Mouse (Mus musculus): Measurements from ENCODE around the gene Gm10803.

Gene Gm10803

GRCm38 (mm10) chr2:93592164-93592790, 31.9 kb downstream of the Gm10803 start:
- no peak for DNase-seq (ENCODE audit: low read depth, low spot score)

DNA sequence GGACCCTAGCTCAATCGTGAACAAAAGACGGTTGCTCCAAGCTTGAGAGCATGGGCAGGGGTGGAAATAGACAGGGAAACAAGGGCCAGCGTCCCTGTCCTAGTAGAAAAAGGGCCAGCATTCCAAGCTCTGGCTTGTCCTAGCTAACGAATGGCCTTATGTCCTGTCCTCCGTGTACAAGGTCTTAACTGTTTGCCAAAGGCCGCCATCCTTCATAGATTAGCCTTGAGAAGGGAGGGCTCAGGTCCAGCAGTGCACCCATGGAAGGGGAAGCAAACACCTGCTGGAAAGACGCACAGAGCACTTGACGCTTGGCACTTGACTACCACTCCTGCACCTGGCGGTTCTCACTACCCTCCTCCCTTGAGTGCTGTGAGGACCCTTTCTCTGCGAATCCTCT, 32.8 kb downstream of the Gm10803 start:
- DNase-seq (ENCODE audit: low read depth, low spot score): no peak

DNA sequence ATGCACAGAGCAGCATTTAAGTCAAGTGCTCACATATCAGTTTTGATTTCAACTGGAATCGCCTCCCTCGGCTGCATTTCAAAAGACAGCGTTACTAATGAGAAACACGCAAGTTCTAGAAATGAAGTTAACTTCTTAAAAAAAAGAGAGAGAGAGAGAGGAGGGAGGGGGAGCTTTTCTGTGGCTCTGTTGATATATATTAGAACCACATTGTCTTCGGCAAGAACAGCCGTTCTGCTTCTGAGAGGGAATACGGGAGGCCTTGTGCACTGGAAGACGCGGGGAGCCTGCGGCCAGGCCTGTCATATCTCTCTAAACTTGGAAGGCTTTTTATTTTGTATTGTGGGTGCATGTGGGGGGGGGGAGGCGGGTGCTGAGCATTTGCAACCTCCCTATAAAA, 36.8 kb downstream of the Gm10803 start:
- no peak for DNase-seq (ENCODE audit: low read depth, low spot score)

GRCm38 (mm10) chr2:93599731-93600130, 39.4 kb downstream of the Gm10803 start:
- peak; percentile 51 for DNase-seq (ENCODE audit: low read depth, low spot score)

DNA sequence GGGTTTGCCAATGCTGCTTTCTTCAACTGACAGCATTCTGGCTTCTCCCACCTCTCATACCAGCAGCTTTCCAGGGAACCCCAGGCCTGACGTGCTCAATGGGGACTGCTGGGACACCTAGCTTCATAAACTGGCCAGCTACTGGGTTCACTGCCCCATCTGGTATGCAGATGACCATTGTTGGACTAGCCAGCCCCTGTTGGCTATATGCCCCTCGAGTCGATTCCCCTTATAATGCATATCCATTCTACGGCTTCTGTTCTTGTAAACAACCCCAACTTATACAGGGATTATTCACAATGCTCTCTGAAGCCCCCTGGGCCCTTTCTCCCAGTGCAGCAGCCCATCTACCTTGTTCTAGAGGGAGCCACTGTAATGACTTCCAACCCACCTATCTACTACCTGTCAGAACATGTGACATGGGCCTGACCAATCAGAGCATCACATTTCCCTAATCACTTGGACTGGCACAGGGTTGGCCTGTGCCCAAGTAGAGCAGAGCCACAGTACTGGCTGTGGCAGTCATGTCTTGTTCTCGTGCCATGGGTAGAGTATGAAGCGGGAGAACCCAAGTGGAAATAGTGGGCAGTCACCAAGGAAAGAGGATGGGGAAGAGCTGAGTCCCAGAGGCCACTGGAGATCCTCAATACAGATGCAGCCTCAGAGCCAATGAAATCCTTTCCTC, 44.4 kb downstream of the Gm10803 start:
- DNase-seq (ENCODE audit: low read depth, low spot score): no peak

GRCm38 (mm10) chr2:93608800-93609199, 48.4 kb downstream of the Gm10803 start:
- peak; percentile 64 for DNase-seq (ENCODE audit: low read depth, low spot score)

GRCm38 (mm10) chr2:93613020-93613419, 52.7 kb downstream of the Gm10803 start:
- DNase-seq (ENCODE audit: low read depth, low spot score): no peak
